Mouse (Mus musculus) heart, postnatal 0 days (tissue): ENCODE measurements around the gene Atrn. TPM values are rescaled to one million over a fixed set of nuclear protein-coding genes. Genes with fewer than 3 reads are reported as not detected.
A peak's percentile ranks its signal among the peaks of the same experiment; 100 is the strongest.

ENCODE experiments used
- ATAC-seq: fragments of 200-750 bp; cut with Nextera tagmentation; 2 replicates; pipeline ENCODE4 v1.8.0; 2017; ENCODE audit warnings: low read depth, moderate number of reproducible peaks, moderate library complexity; ENCODE audit not compliant: insufficient read depth
- DNase-seq: peaks from one replicate; pipeline ENCODE4 v3.0.0-alpha.2; 2016; ENCODE audit warnings: low spot score
- H3K27ac ChIP-seq: fragments of 300-500 bp; sonication (generic); 2 replicates; pipeline ENCODE4 v1.5.1; 2014; ENCODE audit warnings: low read depth, mild to moderate bottlenecking
- H3K27me3 ChIP-seq: fragments of 300-500 bp; sonication (generic); 2 replicates; pipeline ENCODE4 v1.6.1; 2014; ENCODE audit warnings: low read length, mixed read lengths; ENCODE audit not compliant: control insufficient read depth, insufficient read depth
- H3K36me3 ChIP-seq: fragments of 300-500 bp; sonication (generic); replicated peaks from 2 replicates; pipeline ENCODE4 v1.6.1; 2014; ENCODE audit warnings: low read length, mixed read lengths; ENCODE audit not compliant: control insufficient read depth, insufficient read depth
- H3K4me1 ChIP-seq: fragments of 300-500 bp; sonication (generic); 2 replicates; pipeline ENCODE4 v1.6.1; 2014; ENCODE audit warnings: antibody characterized with exemption; ENCODE audit not compliant: control insufficient read depth, insufficient read depth
- H3K4me2 ChIP-seq: fragments of 300-500 bp; sonication (generic); 2 replicates; pipeline ENCODE4 v1.6.1; 2014; ENCODE audit warnings: low read depth, mild to moderate bottlenecking, low read length, moderate library complexity
- H3K4me3 ChIP-seq: fragments of 300-500 bp; sonication (generic); 2 replicates; pipeline ENCODE4 v1.5.1; 2014; ENCODE audit warnings: low read depth, low read length
- H3K9ac ChIP-seq: fragments of 300-500 bp; sonication (generic); replicated peaks from 2 replicates; pipeline ENCODE4 v1.6.1; 2014; ENCODE audit warnings: low read depth, low read length, mixed read lengths
- H3K9me3 ChIP-seq: fragments of 300-500 bp; sonication (generic); replicated peaks from 2 replicates; pipeline ENCODE4 v1.6.1; 2016; ENCODE audit warnings: low read length; ENCODE audit not compliant: control insufficient read depth
- CTCF ChIP-seq: IDR thresholded peaks from 2 replicates; pipeline ENCODE4 v1.5.1; 2016; ENCODE audit warnings: antibody characterized with exemption, control low read depth, low read depth
- EP300 ChIP-seq: IDR thresholded peaks from 2 replicates; pipeline ENCODE4 v1.6.1; 2016; ENCODE audit warnings: antibody characterized with exemption, low read depth
- WGBS: fragments of 180-500 bp; shearing (Covaris S2); extraction: QIAGEN DNeasy Blood & Tissue Kit; methylation state at CpG from one replicate; pipeline ENCODE4 v1.1.7; 2014; 5-methylcytosine and 5-hydroxymethylcytosine counted together
- polyA plus RNA-seq: library from polyadenylated mRNA; unstranded; fragments of >200 nt; fragmentation: Nextera tagmentation; extraction: Ambion mirVana; gene quantifications from 2 replicates; pipeline ENCODE4 v1.2.1, GENCODE M21; 2015
- total RNA-seq: library from RNA; depleted of rRNA; stranded (reverse); fragments of >200 nt; gene quantifications from 2 replicates; pipeline ENCODE4 v1.2.3, GENCODE M21; 2014; ENCODE audit warnings: low replicate concordance

Atrn gene
- total and polyA plus RNA-seq, 2 experiments from 2014 or later = 3.2 to 20.7 TPM

GRCm38 (mm10) chr2:131042988-131043387, 136.7 kb downstream of the Atrn start, which contains the start of gene Gfra4:
Gfra4 (minus strand) TSS chr2:131043088.
- Histone ChIP-seq H3K36me3 (no peaks in the 10 kb centered on the region), H3K9ac (no peak within 1 kb of the TSS), H3K9me3 (no peaks in the 10 kb centered on the region), H3K4me3 (no peak within 1 kb of the TSS), H3K4me1 (peaks cover 19% of the 10 kb centered on the region), H3K27me3 (peaks cover 41% of the 10 kb centered on the region), H3K4me2 (no peak within 1 kb of the TSS), H3K27ac (no peak within 1 kb of the TSS)
- DNase-seq (no peak), ATAC-seq (no peak)
- no peak for TF ChIP-seq EP300
- TF ChIP-seq CTCF = no peak
- WGBS = 76% methylated on average over 2 of the region's 2 CpGs

GRCm38 (mm10) chr2:131044354-131044852, 138.1 kb downstream of the Atrn start:
- Histone ChIP-seq H3K4me3 (no peak overlapping the region), H3K9ac (no peak overlapping the region), H3K36me3 (no peaks in the 10 kb centered on the region), H3K4me2 (no peak overlapping the region), H3K27ac (no peak overlapping the region), H3K4me1 (peaks cover 19% of the 10 kb centered on the region), H3K9me3 (no peaks in the 10 kb centered on the region), H3K27me3 (peaks cover 39% of the 10 kb centered on the region)
- ATAC-seq = peak; percentile 21; the same call in 1 of the 2 replicates
- no peak for DNase-seq
- no peak for TF ChIP-seq EP300
- peak; percentile 21 for TF ChIP-seq CTCF
- WGBS = 16% methylated on average over 7 of the region's 7 CpGs

- Histone ChIP-seq H3K4me1 (peaks cover 19% of the 10 kb centered on the region), H3K4me2 (no peak overlapping the region), H3K4me3 (no peak overlapping the region), H3K27ac (no peak overlapping the region), H3K9me3 (no peaks in the 10 kb centered on the region), H3K9ac (no peak overlapping the region), H3K27me3 (peaks cover 32% of the 10 kb centered on the region), H3K36me3 (no peaks in the 10 kb centered on the region)
- ATAC-seq = peak; percentile 51
- no peak for TF ChIP-seq CTCF
- TF ChIP-seq EP300 = no peak
- DNase-seq = peak; percentile 47
- 37% methylated on average over 9 of the region's 9 CpGs for WGBS
Measured at GRCm38 (mm10) chr2:131044989-131045720, 138.9 kb downstream of the Atrn start.

GRCm38 (mm10) chr2:131046025-131046424, 139.7 kb downstream of the Atrn start:
- Histone ChIP-seq H3K9me3 (no peaks in the 10 kb centered on the region), H3K36me3 (no peaks in the 10 kb centered on the region), H3K4me3 (no peak overlapping the region), H3K27ac (no peak overlapping the region), H3K9ac (no peak overlapping the region), H3K4me2 (no peak overlapping the region), H3K4me1 (peaks cover 19% of the 10 kb centered on the region), H3K27me3 (peaks cover 23% of the 10 kb centered on the region)
- ATAC-seq (no peak), DNase-seq (no peak)
- no peak for TF ChIP-seq EP300
- no peak for TF ChIP-seq CTCF
- WGBS = 87% methylated on average over 2 of the region's 2 CpGs

- H3K36me3 ChIP-seq = no peaks in the 10 kb centered on the region
- no peak overlapping the region for H3K27ac ChIP-seq
- H3K27me3 ChIP-seq = peaks cover 42% of the 10 kb centered on the region
- TF ChIP-seq CTCF = no peak
- no peak for TF ChIP-seq EP300
- no peak overlapping the region for H3K4me2 ChIP-seq
- no peaks in the 10 kb centered on the region for H3K9me3 ChIP-seq
- no peaks in the 10 kb centered on the region for H3K4me1 ChIP-seq
- H3K4me3 ChIP-seq = no peak overlapping the region
- WGBS = 68% methylated on average over 5 of the region's 5 CpGs
- DNase-seq (no peak), ATAC-seq (no peak)
- no peak overlapping the region for H3K9ac ChIP-seq
Measured at GRCm38 (mm10) chr2:131052043-131052442, 145.7 kb downstream of the Atrn start.
